Mouse (Mus musculus) cortical plate, adult 2 months (tissue): ENCODE data around the gene Apol11b. TPM values are rescaled to one million over a fixed set of nuclear protein-coding genes. Genes with fewer than 3 reads are reported as not detected.
A peak's percentile ranks its signal among the peaks of the same experiment; 100 is the strongest.

Experiments
- H3K27ac ChIP-seq: fragments of 200-500 bp; 2 replicates; pipeline ENCODE4 v1.5.1; 2012; ENCODE audit warnings: low read length, control low read depth, inconsistent platforms; ENCODE audit not compliant: insufficient read depth
- H3K4me1 ChIP-seq: fragments of 200-500 bp; 2 replicates; pipeline ENCODE4 v1.6.1; 2011; ENCODE audit warnings: low read length; ENCODE audit not compliant: control insufficient read depth, insufficient read depth
- H3K4me3 ChIP-seq: fragments of 200-500 bp; 2 replicates; pipeline ENCODE4 v1.5.1; 2011; ENCODE audit warnings: mild to moderate bottlenecking, low read length, control low read depth; ENCODE audit not compliant: insufficient read depth
- CTCF ChIP-seq: fragments of 200-500 bp; IDR thresholded peaks from 2 replicates; pipeline ENCODE4 v1.5.1; 2011; ENCODE audit warnings: mild to moderate bottlenecking, control low read depth, low read length; ENCODE audit not compliant: insufficient read depth; ENCODE audit errors: extremely low read depth
- POLR2A ChIP-seq: fragments of 200-500 bp; IDR thresholded peaks from 2 replicates; pipeline ENCODE4 v1.6.1; 2011; ENCODE audit warnings: mild to moderate bottlenecking, low read length, control low read depth; ENCODE audit not compliant: insufficient read depth; ENCODE audit errors: extremely low read depth
- polyA plus RNA-seq: library from polyadenylated mRNA; depleted of rRNA; stranded (reverse); fragments of >200 nt; gene quantifications from 2 replicates; pipeline ENCODE4 v1.2.3, GENCODE M21; 2012; rRNA removed

Gene Apol11b
- polyA plus RNA-seq, 1 experiment, result 0.06 TPM

DNA sequence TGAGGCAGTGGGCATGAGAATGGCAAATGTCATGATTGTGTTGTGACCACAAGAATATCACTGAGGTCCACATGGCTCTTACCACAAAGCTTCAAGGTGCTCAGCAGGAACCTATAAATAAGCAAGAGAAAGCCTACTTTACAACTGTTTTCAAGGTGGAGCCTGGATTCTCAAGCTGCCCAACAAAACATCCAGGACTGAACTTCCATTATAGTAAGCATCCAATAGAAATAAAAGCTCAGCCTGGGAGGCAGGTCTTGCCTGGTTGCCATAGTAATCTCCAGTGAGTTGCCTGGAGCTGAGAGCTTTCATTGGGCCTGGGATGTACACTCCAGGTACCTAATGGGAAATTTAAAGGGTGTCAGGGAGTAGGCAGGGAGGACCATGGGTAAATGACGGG is 44.1 kb downstream of the Apol11b start, which contains the start of gene Gm36245:
TSS of gene Gm36245 (plus strand) at position 301 of the 400 bp plus-strand sequence.
- TF ChIP-seq CTCF (no peak), POLR2A (no peak)
- no peak within 1 kb of the TSS for H3K4me3 ChIP-seq

GRCm38 (mm10) chr15:77598429-77598828 is 44.7 kb downstream of the Apol11b start:
- Histone ChIP-seq H3K4me3 (no peak overlapping the region), H3K4me1 (no peaks in the 10 kb centered on the region), H3K27ac (peak overlapping the region; percentile 65; the same call in 1 of the 2 replicates)
- TF ChIP-seq CTCF, result no peak
- TF ChIP-seq POLR2A, result no peak

More for the DNA sequence above, 44.1 kb downstream of the Apol11b start, which contains the start of gene Gm36245:
- no peaks in the 10 kb centered on the region for H3K4me1 ChIP-seq
- peak within 1 kb of the TSS; percentile 65 for H3K27ac ChIP-seq

GRCm38 (mm10) chr15:77595961-77596360 is 47.1 kb downstream of the Apol11b start, which contains the start of gene Apol10b:
Gene Apol10b, minus strand, starts transcription at chr15:77596125.
- no peak for TF ChIP-seq POLR2A
- TF ChIP-seq CTCF, result no peak
- H3K27ac ChIP-seq, result no peak within 1 kb of the TSS
- H3K4me3 ChIP-seq, result no peak within 1 kb of the TSS
- no peaks in the 10 kb centered on the region for H3K4me1 ChIP-seq

- Histone ChIP-seq H3K4me3 (no peak overlapping the region), H3K4me1 (no peaks in the 10 kb centered on the region), H3K27ac (no peak overlapping the region)
- TF ChIP-seq CTCF, result no peak
- no peak for TF ChIP-seq POLR2A
Observed at GRCm38 (mm10) chr15:77593557-77593956, 49.5 kb downstream of the Apol11b start.

DNA sequence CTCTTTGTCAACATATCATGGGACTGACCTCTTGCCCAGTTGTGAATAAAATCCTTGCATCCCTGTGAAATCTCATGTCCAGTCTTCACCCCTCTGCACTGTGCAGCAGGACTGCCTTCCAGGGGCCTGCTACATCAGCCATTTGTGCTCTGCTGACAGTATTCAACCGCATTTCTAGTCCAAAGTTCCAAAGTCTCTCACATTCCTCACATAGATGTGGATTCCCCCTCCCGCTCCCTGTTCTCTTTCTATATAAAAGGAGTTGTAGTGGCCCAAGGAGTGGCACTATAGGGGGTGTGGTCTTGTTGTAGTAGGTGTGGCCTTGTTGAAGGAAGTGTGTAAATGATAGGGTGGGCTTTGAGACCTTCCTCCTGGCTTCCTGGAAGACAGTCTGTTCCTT is 52.2 kb downstream of the Apol11b start:
- Histone ChIP-seq H3K27ac (no peak overlapping the region), H3K4me3 (no peak overlapping the region), H3K4me1 (no peaks in the 10 kb centered on the region)
- TF ChIP-seq POLR2A, result no peak
- TF ChIP-seq CTCF, result no peak

DNA sequence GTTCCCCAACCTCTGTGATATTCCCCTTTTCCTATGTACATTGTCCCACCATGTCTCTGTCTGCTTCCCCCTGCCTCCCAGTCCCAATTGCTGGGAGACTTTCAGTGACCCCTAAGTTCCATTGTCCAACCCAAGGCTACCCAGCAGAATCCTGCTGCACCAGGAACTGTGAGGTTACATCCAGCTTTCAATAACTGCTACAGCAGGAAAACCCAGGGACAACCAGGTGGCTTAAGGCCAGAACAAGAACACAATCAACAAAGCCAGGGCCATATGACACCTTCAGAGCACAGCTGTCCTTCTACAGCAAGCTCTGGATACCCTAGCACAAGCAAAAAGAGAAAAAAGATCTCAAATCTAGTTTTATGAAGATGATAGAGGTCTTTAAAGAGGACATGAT is 54.1 kb downstream of the Apol11b start:
- no peak overlapping the region for H3K4me3 ChIP-seq
- TF ChIP-seq POLR2A (no peak), CTCF (no peak)
- H3K27ac ChIP-seq, result no peak overlapping the region
- H3K4me1 ChIP-seq, result no peaks in the 10 kb centered on the region

GRCm38 (mm10) chr15:77587026-77587425 is 56.1 kb downstream of the Apol11b start:
- no peak for TF ChIP-seq POLR2A
- no peak for TF ChIP-seq CTCF
- Histone ChIP-seq H3K27ac (no peak overlapping the region), H3K4me3 (no peak overlapping the region), H3K4me1 (no peaks in the 10 kb centered on the region)

Other genes starting within 250 kb of the Apol11b start
- gene Apol7a, start 244.2 kb downstream of the Apol11b start, polyA plus RNA-seq, result 1.1 and 1.2 TPM in 2 replicates
- 0.40 and 0.46 TPM in 2 replicates for gene Apol9a, start 232.2 kb downstream of the Apol11b start, polyA plus RNA-seq
- gene Apol7b, start 195.8 kb downstream of the Apol11b start, polyA plus RNA-seq, result 0.11 and 0.15 TPM in 2 replicates
- gene Apol10a, start 166.2 kb downstream of the Apol11b start, polyA plus RNA-seq, result not detected in 2 replicates
- not detected in 2 replicates for gene Apol11a, start 135.0 kb downstream of the Apol11b start, polyA plus RNA-seq
- gene Apol7c, start 110.0 kb downstream of the Apol11b start, polyA plus RNA-seq, result not detected in 2 replicates
- gene 1700025B11Rik, start 81.4 kb downstream of the Apol11b start, polyA plus RNA-seq, result not detected in 2 replicates
- gene Apol10b, start 47.2 kb downstream of the Apol11b start, polyA plus RNA-seq, result 0.21 and 0.28 TPM in 2 replicates
- not detected in 2 replicates for gene Gm36245, start 44.0 kb downstream of the Apol11b start, polyA plus RNA-seq
- gene Apol7e, start 55.6 kb upstream of the Apol11b start, polyA plus RNA-seq, result 0.17 TPM in 2 replicates
- 0.62 and 0.69 TPM in 2 replicates for gene Apol9b, start 85.8 kb upstream of the Apol11b start, polyA plus RNA-seq
- gene Apol8, start 113.7 kb upstream of the Apol11b start, polyA plus RNA-seq, result 4.8 and 6.2 TPM in 2 replicates
- gene Myh9, start 198.9 kb upstream of the Apol11b start, polyA plus RNA-seq, result 32.6 and 34.2 TPM in 2 replicates